Mouse (Mus musculus) frontal cortex, postnatal 14 days (tissue): ENCODE results near the gene Hdgfl2.
A peak's percentile ranks its signal among the peaks of the same experiment; 100 is the strongest.

Source experiments
- DNase-seq, 2 experiments: peaks; one replicate each; pipeline ENCODE4 v3.0.0; 2022; ENCODE audit warnings: low spot score in 2 of 2

Gene Hdgfl2

DNA sequence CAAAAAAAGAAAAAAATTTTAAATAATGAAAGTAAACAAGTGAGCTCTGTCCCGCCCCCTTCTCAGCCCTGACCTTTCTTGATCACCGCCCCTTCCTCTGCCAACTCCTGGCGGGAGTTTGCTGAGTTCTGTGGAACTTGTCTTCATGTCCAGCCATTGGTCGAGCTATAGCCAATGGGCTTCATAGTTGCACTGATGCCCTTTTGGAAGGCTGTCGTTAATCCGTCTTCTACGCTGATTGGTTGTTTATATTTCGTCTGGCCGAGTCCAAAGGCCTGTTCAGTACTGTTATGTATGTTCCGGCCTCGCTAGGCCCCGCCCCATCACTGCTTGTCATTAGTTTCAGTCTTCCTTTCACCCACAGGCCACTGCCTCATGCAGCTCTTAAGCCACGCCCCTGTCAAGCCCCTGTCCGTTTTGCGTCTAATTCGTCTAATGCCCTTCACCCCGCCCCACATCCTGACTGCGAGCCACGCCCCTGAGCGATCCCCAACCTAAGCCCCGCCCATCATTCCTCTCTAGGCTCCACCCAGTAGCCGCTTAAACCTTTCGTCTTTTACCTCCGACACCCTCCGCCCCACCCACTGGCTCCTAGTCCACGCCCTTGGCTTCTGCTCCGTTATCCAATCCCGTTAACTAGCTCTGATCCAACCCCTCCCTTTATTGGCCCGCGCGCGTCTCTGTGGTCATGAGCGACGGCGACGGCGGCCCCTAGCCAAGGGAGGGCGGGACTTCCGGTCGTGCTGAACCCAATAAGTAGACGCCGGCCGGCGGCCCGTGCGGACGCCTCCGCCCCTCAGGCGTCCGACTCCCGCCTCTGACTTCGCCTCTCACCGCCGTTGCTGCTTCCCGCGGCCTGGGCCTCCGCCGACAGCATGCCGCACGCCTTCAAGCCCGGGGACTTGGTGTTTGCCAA lies at the start of gene Hdgfl2:
Gene Hdgfl2 (plus strand): TSS at position 755 of the 916 bp plus-strand sequence.
- peak; percentile 99 to 100 for DNase-seq

DNA sequence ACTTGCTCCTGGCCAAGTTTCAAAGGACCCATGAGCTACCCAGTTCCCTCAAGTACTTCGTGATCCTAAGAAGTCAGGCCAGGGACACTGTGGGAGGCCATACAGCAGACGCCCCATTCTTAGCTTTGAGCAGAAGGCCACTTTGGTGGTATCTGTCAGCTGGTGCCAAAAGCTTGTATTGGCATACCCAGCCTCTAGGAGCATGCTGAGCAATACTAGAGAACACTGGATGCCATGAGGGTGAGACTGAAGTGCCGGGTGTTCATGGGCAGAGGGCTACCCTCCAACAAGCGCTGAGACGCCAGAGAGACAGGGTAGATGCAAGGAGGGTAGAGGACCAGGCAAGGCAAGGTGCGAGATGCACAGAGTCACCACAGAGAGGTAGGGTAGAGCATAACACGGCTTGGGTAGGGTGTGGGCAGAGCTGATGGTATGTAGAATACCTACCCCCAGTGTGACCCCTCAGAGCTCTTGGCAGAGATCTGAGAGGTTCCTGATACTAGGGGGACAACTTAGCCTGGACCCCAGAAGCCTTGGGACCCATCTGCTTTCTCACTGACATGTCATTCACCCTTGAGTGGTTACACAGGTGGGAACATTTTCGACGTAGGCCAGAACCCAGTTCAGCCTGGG lies 49.1 kb upstream of the Hdgfl2 start:
- no peak for DNase-seq

GRCm38 (mm10) chr17:56030919-56031318 lies 48.5 kb upstream of the Hdgfl2 start:
- DNase-seq: no peak

DNA sequence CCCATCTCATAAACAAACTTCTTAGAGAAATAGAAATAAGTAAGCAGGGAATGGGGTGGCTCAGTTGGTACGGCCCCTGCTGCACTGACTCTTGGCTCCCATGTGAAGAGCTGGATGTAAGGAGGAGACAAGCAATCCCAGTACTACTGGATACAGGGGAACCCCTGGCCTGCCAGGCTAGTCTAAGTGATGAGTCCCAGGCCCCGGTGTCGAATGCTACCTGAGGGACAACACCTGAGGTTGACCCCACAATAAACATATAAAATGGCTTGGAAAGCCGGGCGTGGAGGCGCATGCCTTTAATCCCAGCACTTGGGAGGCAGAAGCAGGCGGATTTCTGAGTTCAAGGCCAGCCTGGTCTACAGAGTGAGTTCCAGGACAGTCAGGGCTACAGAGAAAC lies 48.0 kb upstream of the Hdgfl2 start:
- no peak for DNase-seq

DNA sequence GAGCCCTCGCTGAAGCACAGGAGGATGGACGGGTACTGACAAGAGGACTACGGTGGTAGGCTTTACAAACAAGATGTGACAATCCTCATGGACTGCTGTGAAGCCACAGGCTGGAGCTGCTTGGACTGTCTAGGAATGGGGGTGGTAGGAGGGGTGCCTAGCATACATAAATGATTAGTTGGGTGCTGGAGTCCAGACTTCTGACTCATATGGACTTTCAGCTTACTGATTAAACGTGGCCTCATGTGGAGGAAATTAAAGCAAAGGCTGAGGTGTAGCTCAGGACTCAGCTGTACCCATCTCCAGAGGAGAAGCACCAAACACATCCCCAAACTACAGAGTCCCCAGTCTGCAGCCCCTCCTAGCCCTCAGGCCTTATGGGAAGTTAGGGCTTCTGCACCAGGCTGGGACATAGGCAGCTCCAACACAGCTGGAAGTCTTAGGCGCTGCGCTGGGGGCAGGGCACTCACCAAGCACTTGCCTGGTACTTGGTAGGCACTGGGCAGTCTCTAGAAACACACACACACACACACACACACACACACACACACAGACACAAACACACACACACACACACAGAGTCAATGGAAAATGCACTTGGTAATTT lies 47.2 kb upstream of the Hdgfl2 start:
- DNase-seq: no peak

DNA sequence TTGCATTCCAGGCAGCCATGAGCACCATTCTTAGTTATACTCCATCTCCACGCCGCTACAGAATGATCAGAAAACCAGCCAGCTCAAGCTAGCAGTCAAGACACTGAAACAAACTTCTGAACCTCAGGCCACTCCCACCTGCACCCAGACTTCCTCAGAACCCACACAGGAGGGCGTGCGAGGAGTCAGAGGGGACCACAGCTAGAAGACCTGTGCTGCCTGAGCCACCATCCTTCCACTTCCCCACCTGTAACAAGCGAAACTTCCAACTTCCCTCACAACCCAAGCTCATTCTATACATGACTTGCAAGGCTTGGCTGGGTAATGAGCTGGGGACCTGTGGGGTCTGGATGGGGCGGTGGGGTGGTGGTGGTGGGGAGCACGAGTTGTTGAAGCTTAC lies 46.6 kb upstream of the Hdgfl2 start:
- no peak for DNase-seq

- DNase-seq: no peak
Observed at GRCm38 (mm10) chr17:56034040-56034725, 45.3 kb upstream of the Hdgfl2 start.

- no peak for DNase-seq
Observed at GRCm38 (mm10) chr17:56034726-56035100, 44.7 kb upstream of the Hdgfl2 start.

DNA sequence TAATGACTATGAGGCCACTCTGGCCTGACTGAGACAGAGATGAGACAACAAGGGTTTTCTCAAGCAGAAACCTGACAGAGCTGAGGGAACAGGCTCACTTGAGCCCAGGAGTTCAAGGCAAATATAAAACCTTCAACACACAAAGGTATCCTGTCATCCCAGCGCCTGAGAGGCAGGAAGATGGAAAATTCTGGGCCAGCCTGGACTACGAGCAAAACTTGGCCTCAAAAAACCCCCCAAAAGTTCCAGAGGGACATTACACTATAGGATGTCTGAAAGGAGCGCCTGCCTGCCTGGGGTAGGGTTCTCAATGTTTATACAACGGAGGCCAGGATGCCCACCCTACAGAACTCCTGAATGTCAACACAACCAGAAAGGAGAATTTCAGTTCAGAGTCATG lies 44.2 kb upstream of the Hdgfl2 start:
- no peak for DNase-seq

GRCm38 (mm10) chr17:56036176-56036900 lies 43.1 kb upstream of the Hdgfl2 start, which contains the start of gene Sh3gl1:
TSS of gene Sh3gl1 (minus strand) at chr17:56036635.
- peak; percentile 99 for DNase-seq

- DNase-seq: no peak
Observed at GRCm38 (mm10) chr17:56036901-56037287, 42.5 kb upstream of the Hdgfl2 start.

GRCm38 (mm10) chr17:56038583-56039261 lies 40.7 kb upstream of the Hdgfl2 start:
- DNase-seq: no peak

DNA sequence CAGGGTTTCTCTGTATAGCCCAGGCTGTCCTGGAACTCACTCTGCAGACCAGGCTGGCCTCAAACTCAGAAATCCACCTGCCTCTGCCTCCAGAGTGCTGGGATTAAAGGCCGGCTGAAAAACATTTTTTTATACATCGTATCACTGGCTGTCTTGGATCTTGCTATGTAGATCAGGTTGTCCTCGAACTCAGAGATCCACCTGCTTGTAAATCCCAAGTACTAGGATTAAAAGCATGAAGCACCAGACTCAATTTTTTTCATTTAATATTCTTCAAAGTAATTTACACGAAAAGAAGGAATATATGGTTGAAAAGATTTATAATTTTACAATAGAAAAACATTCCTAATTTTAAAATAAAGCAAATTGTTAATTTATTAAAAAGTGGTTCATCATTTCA lies 40.1 kb upstream of the Hdgfl2 start:
- no peak for DNase-seq

DNA sequence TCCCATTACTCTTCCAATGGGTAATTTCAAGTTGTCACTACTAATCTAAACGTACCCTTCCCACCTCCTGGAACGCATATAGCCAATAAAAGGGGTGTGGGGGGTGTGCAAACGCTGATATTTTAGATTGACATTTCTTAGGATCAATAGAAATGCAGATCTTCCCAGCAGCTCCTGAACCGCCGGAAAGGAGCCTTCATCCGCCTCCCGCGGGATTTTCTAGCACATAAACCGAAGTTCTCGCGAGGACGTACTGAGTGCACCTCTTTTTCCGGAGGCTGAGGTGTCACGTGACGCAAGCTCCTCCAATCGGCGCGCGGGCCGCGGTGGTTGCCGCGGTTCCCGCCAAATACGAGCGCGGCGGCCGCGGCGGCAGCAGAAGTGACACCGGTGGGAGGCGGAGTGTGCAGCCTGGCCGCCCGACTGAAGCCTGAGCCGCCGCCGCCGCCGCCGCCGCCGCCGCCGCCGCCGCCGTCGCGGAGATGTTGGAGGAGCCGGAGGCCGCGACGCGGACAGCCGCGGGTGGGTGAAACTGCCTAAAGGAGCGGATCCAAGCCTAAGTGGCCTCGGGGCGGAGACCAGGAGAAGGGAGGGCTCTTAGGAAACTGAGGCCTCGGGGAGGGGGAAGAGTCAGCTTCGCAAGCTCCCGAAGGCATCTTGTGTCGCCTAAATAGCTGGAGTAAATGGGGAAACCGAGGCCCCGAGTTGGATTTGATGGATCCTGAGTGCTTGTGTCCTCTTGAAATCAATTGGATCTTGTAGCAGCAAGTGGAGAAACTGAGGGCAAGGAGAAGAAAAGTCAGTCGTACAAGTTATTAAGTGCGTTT lies 39.2 kb upstream of the Hdgfl2 start, which contains the start of gene Chaf1a:
Gene Chaf1a (plus strand): TSS at position 410 of the 827 bp plus-strand sequence.
- peak; percentile 95 to 98 for DNase-seq

DNA sequence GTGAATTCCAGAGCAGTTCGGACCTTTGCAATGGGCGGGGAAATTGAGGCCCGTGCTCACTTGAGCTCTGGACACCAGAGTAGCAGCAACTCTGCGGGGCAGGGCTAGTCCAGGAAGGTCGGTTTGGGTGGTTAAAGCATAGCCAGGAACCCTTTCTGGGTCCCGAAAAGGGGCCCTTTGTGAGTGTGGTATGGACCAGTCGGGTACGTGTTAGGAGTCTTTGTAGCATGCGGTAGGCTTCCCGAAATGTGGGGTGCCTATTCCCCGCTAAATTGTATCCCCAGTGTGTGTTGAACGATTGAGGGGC lies 38.6 kb upstream of the Hdgfl2 start:
- no peak for DNase-seq

GRCm38 (mm10) chr17:56051369-56051768 lies 28.1 kb upstream of the Hdgfl2 start:
- no peak for DNase-seq

DNA sequence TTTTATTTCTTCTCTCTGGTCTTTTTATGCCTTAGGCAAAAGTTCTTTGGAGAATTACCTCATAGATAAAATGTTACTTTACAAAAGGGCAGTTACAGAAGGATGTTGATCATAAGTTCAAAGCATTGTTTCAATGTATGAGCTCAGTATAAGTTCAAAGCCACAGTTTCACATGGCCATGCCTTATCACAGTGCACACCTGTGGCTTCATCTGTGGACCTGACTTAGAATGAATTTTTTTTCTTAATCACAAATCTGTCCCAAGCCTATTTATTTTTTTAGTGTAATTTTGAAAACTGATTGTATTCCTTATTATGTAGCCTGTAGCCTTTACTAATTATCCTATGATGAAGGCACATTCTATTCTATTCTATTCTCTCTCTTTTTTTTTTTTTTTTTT lies 24.5 kb upstream of the Hdgfl2 start:
- DNase-seq: no peak

DNA sequence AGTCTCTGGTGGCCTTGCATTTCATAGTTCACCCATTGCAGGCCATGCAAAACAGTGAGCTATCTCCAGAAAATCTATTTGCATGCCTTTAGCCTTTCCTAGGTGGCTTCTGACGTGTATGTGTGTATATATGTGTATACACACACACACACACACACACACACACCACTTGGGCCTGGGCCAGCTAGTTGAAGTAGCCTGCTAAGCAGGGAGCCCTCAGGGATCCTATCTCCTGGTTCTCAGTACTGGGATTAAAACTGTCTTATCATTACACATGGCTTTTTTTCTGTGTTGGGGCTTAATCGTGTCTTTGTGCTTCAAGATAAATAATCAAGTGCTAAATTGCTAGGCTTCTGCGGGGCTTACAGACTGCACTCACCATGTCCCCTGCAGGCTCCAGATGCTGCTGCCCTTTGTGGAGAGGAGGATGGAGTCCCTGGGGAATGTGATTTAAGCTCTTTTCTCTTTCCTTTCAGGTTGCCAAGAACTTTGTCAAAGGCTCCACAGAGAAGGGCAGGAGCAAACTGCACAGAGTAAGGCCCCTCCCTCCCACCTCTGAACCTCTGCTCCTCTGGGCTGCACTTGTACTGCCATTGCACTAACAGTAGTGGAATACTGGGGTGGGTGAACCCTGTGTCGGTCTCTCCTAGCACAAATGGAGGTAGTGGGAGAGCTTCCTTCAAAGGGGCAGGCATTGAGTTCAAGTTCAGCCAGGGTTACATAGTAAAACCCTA lies 23.3 kb upstream of the Hdgfl2 start:
- DNase-seq: no peak

DNA sequence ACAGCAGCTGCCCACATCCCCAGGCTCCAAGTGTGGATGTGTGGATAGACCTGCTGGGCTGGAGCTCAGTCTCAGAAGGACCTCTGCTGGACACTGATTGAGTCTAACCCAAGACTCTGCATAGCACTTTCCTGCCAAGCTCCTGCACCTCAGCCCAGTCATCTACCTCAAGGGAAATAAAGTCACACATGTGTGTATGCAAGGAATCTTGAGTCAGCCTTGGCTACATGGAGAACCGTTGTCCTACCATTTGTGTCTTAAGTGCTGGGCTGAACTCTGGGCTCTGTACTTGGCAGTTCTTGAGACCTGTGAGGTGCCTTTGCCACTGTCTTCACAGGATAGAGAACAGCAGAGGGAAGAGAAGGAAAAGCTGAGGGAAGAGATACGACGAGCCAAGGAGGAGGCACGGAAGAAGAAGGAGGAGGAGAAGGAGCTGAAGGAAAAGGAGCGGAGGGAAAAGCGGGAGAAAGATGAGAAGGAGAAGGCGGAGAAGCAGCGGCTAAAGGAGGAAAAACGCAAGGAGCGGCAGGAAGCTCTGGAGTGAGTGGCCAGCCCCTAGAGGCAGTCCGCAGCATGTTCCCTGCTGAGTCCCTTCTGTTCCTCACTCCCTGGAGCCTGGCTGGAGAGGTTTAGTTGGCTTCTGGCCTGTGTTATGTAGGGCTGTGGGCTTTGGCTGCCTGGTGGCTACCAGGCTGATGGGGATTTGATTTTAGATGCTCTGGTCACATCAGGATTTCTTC lies 21.9 kb upstream of the Hdgfl2 start:
- DNase-seq: no peak
